Mouse (Mus musculus) neutrophil, adult 83 days (primary cell): ENCODE results near the gene Abr. TPM values are rescaled to one million over a fixed set of nuclear protein-coding genes. Genes with fewer than 3 reads are reported as not detected.

Experiments
- total RNA-seq, 2 experiments: library from RNA; stranded (reverse); gene quantifications; one replicate each; pipeline ENCODE4 v1.2.4; 2023

The Abr gene
- 100 to 1,000 TPM in 1 of 2 experiments, 10 to 100 TPM in 1; 98.6 to 116 TPM for total RNA-seq

DNA sequence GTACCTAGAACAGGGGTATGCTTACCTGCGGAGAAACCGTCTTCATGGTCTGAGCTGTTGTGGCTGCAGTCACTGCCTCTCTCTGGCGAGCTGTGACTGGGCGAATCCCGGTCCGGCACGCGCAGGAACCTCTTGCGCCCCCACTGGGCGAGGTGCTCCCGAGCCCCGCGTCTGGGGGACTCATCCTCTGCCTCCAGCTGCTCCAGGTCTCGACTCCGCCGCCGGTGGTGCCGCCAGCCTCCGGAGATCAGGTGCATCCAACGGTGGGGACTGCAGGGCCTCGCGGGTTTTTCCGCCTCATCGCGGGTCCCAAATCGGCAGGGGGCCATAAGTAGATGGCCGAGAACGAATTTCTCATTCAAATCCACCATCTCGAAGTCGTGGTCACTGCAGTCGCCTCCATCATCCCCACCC, at the start of gene Abr:
Gene Abr, minus strand, starts transcription at position 163 of the 414 bp plus-strand sequence.

DNA sequence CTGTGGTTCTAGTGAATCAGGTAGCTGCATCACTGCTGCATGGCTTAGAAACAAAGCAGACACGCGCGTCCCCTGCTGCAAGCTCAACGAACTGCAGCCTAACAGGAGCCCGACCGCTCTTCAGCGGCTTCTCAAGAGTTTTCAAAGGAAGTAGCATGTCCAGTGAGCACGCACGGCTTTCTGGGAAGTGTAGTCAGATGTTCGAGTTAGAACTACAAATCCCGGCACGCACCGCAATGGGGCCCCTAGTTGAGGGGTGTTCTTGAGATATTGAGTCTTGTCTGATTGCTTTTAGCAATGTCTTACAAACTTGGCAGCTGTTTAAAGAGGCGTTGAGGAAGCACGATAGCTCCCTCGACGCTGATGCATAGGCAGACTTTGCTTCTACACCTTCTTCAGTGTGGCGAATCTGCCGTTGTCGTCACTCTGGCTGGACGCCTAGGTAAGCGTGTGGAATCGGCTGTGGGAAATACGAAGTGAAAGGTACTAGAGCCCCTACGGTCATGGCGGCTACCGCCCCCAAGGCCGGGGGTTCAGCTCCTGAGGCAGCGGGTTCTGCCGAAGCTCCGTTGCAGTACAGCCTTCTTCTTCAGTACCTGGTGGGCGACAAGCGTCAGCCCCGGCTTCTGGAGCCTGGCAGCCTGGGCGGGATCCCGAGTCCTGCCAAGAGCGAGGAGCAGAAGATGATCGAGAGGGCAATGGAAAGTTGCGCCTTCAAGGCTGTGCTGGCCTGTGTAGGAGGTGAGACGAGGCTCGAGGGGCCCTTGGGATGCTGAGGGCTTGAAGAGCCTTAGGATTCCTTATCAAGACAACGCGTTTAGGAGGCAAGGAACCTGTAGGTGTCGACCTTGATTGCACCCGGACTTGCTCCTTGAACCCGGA, 215.2 kb downstream of the Abr start, which contains the start of gene Timm22:
Gene Timm22, plus strand, starts transcription at position 251 of the 882 bp plus-strand sequence.

DNA sequence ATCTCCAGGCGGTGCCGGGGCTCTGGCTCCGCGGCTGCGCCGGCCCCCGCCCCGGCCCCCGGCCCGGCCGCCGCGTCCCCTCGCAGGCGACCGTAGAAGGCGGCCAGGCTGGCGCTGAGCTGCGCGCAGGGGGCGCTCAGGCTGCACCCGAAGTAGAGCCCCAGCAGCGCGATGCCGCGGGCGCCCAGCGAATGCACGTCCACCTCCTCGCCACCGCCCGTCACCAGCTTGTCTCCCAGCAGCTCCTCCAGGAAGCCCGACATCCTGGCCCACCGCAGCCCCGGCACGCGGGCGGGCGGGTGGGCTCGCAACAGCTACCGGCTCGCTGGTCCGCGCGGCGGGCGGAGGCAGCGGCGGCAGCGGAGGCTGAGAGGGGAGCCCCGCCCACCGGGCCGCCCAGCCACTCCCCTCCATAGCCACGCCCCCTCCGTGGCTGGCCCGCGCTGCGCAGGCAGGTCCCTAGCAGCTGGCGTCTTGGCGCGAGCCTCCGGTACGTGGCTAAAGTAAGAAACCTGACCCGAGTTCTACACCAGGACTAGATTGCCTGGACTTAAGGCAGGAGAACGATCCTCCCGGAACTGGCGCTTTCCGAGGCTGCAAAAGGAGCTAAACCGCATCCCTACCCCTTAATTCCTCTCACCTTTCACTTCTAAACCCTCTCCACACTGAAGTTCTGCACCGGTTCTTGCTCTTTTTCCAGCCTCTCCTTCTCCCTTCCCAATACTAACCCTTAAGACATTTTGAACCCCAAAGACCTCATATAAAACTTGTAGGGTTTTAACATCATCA, 223.1 kb downstream of the Abr start, which contains the start of gene Nxn:
Gene Nxn, minus strand, starts transcription at position 343 of the 789 bp plus-strand sequence.

Other genes starting within 250 kb of the Abr start
- gene Nxn, start 223.2 kb downstream of the Abr start, total RNA-seq, result 10 to 100 TPM; 19.8 to 20.4 TPM
- gene Timm22, start 215.4 kb downstream of the Abr start, total RNA-seq, result 10 to 100 TPM; 10.0 to 12.2 TPM
- not detected for gene Bhlha9, start 50.2 kb upstream of the Abr start, total RNA-seq
- gene Trarg1, start 57.5 kb upstream of the Abr start, total RNA-seq, result not detected
- 10 to 100 TPM; 29.4 to 30.3 TPM for gene Gosr1, start 141.3 kb upstream of the Abr start, total RNA-seq
- gene Cpd, start 224.7 kb upstream of the Abr start, total RNA-seq, result 10 to 100 TPM; 67.9 to 77.5 TPM